Mouse (Mus musculus) granulocyte monocyte progenitor cell, adult 5-6 weeks (primary cell): Measurements from ENCODE around the gene Rwdd2a. TPM values are rescaled to one million over a fixed set of nuclear protein-coding genes. Genes with fewer than 3 reads are reported as not detected.
"Not testable (repeated sequence)": the region's sequence is repeated elsewhere in the genome, so short reads cannot be mapped to it uniquely, and the experiment has no call there.

Source experiments
- ATAC-seq: replicated peaks from 2 replicates; pipeline ENCODE4 v1.8.0; 2016; ENCODE audit warnings: mild to moderate bottlenecking, moderate TSS enrichment, inconsistent platforms; ENCODE audit not compliant: poor library complexity, severe bottlenecking
- total RNA-seq, 2 experiments: library from RNA; stranded (forward) in 1 of 2; stranded (reverse) in 1 of 2; fragments of 200-712, 200-1000 nt in 1 of 2; fragments of >200 nt in 1 of 2; fragmentation: Nextera tagmentation in 1 of 2; gene quantifications; 2 replicates each; pipeline ENCODE4 v1.2.3; 2014 to 2017

The Rwdd2a gene
- total RNA-seq, 2 experiments from 2014 or later, result 5.4 to 6.9 TPM

DNA sequence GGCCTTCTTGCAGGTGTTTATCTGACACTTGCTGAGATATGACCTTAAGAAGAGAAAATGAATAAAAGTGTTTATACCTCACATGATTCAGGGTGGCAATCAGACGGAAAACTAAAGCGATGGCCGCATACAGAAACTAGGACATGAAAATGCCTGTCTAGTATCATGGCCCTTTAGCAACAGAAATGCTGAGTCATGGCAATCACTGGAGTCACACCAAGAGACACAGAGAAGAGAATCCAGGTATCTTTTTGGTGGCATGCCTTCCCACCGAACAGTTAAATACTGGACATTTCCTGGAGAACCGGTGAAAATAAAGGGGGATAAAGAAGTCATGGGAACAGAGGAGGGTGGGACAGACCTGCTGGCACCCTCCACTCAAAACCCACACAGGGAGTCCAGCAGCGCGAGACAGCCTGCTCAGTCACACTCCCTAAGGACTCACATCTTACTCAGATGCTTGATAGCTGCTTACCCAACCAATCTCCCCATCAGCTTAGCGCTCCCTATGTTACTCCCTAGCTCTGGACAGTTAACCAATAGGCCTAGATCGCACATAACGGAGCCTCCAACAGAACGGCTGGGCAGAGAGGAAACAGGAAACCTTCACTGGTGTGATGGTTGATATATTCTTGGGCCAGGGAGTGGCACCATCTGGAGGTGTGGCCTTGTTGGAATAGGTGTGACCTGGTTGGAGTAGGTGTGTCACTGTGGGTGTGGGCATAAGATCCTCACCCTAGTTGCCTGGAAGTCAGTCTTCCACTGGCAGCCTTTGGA lies 15.4 kb downstream of the Rwdd2a start:
- ATAC-seq, result no peak

DNA sequence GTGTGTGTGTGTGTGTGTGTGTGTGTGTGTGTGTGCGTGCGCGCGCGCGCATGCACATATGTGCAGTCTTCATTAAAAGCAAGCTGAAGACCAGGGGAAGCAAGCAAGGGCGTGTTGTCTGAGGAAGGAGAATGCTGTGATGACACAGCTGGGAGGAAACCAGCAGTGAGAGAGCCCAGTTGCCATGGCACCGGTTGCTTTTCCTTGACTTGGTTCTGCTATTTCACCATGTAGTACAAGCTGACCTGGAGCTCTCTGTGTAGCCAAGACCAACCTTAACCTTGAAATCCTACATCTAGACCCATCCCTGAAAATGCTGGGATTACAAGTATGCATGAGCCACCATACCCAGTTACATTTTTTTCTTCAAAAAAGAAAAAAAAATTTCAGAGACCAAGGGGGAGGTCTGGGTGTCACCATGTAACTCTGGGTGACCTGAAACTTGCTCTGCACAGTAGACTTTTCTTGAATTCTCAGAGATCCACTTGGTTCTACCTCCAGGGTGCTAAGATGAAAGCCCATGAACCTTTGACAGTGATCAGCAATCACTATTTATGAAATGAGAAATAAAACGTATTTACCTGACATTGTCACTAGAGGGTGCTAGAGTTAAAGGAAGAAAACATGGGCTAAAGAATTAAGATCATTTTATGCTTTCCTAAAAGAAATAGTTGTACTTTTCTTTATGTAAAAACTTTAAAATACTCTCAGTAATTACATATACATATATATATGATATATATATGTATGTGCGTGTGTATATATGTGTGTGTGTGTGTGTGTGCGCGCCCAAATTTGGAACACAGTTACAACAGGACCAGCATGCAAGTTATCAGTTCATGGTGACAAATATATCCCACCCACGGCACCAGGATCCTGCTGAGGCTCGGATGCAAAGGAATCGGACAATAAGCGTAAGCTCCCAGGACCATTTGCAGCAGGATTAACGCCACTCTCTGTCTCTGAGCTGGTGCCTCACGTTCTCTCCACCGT lies 21.2 kb downstream of the Rwdd2a start:
- peak; percentile 98 for ATAC-seq

DNA sequence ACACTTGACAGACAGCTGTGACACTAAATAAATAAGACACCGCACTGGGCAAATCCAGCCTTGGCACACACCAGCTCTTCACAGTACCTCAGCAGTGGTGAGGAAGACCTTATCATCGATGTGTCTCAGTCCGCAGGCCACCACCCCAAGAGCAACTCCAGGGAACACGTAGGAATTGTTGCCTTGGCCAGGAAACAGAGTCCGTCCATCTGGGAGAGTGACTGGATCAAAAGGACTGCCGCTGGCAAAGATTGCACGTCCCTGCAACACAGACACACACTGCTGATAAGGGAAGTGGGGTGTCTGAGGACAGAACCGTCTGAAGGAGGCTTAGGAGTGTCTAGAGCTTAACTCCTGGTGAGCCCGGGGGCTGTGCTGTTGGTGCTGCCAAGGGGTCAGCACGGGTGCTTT lies 22.6 kb downstream of the Rwdd2a start:
- ATAC-seq, result not testable (repeated sequence)

DNA sequence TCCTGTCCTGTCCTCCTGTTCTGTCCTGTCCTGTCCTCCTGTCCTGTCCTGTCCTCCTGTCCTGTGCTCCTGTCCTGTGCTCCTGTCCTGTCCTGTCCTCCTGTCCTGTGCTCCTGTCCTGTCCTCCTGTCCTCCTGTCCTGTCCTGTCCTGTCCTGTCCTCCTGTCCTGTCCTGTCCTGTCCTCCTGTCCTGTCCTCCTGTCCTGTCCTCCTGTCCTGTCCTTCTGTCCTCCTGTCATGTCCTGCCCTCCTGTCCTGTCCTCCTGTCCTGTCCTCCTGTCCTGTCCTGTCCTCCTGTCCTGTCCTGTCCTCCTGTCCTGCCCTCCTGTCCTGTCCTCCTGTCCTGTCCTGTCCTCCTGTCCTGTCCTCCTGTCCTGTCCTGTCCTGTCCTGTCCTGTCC lies 25.2 kb downstream of the Rwdd2a start:
- not testable (repeated sequence) for ATAC-seq

DNA sequence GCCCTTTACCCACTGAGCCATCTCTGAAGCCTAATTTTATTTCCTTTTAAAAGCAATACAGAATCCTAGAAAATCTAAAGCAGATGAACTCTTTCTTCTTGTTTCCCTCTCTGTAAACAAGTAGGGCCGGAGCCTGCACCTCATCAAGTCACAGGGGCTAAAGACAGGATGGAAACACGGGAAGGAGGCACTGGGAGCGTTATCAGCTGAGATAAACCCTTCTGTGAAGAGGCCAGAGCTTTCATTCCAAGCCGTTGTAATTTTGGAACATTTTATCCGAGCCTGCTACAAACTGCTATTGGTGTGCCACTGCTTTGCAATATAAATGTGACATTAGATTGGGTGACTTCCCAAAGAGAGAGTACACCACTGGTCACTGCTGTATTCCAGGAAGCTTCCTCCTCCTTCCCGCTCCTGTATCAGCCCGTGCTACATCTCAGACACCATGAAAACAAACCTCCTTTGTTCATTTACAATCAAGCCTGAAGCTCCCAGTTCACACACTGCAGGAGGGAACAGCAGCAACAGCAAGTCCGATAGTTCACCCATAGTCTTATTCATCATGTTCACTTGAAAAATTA lies 28.0 kb downstream of the Rwdd2a start:
- no peak for ATAC-seq

DNA sequence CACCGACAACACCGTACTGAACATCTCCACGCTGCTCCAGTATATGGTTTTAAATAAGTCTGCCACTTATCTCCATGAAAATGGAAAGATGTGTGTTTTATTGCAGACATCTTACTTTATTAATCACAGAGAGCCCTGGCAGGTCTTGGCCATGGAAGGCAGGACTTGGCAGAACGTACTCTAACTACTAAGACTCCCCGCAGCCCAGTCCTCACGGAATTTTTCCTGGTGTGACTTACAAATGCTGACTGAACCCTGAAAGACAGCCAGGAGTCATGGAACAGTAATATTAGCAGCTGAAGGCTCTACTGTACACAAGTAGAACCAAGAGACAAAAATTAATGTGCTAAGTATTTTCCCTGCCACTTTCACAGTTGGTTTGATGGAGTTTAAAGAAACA lies 34.0 kb downstream of the Rwdd2a start:
- no peak for ATAC-seq

DNA sequence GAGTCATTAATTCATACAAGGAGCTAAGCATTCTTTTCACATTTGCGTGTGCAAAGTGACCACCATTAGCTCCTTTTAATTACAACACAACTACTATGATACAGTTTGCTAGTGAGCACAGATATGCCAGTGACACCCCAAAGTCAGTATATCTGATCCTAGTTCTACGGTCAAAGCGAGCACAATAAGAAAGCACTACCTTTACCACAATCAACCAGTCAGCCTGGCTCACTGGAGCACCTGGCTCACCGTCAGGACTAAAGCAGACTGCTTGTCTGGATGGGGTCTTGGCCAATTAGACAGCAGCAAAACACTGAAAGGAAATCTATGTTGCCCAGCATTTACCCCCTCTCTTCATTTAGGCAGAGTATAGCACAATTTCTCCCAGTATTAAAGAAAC lies 40.3 kb downstream of the Rwdd2a start:
- ATAC-seq, result no peak

DNA sequence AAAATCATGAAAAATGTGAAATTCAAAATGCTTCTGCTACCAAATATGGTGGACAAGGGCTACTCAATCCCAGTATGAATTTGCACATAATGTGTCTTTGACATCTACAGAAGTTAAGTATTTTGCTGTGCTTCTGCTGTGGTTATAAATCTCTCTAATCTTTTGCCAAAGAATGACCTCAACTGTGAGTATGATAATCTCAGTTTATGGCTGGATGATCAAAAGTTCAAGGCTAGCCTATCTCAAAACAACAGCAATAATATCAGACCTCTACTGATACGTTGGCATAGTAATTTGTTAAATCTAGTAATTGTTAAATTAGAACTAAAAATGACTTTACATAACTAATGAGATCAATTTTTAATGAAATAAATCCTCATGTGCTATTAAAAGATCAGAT lies 44.0 kb downstream of the Rwdd2a start:
- no peak for ATAC-seq

DNA sequence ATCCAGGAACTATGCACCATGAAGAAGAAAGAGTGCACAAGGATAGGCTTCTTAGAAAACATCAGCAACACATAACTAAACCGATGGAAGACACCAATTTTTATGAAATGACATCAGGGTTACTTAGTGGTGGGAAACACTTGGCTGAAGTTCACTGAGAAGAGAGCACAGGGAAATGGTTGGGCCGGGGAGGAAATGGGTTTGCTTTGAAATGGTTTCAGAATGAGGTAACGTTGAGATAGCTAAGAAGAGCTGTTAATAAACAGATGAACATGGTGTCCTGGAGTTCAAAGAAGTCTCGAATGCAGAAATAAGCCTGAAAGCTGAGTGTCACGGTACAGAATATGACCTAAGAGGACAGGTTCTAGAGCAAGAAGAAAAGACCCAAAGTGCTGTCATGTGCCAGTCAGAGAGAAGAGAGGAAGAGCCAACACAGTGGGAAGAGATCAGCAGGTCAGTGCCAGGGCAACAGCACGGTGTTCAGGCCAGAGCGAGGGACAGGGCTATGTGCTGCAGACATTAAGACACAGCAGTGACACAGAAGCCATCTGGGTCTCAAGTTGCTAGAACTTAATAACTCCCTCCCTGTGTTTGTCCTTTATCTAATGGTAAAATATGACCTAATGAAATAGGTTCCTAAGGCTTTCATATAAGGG lies 46.2 kb downstream of the Rwdd2a start:
- ATAC-seq, result no peak

DNA sequence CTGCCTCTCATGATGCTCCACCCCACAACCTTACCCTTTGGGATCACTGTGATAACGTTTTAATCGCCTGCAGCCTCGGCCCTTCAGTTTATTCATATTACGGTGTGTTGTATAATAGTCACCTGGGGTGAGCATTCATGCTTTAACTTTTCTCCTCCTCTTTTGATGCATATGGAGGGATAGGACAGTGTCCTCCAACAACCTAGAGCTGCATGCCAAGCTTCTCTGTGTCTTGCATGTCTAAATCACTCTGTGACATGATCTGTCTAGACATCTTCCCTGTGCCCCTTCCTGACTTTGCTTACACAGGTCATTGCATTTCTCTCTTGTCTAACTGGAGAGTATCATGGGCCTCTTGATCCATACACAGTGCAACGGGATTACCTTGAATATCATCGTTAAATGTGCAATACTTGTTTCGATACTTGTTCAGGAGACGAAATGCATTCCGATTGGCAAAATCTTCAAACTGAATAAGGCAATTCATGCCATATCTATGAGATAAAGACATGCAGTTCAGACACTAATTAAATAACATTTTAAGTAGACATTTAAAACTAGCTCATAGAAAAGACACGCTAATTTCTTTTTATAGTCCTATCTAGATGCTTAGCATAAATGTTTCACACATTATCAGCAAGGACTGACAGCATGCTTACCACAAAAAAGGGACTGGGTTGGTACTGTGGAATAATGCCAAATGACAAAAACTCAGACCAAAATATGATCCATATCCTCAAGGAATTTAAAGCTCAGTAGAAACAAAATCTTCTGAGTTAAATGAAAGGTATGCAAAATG lies 47.7 kb downstream of the Rwdd2a start:
- ATAC-seq, result no peak

DNA sequence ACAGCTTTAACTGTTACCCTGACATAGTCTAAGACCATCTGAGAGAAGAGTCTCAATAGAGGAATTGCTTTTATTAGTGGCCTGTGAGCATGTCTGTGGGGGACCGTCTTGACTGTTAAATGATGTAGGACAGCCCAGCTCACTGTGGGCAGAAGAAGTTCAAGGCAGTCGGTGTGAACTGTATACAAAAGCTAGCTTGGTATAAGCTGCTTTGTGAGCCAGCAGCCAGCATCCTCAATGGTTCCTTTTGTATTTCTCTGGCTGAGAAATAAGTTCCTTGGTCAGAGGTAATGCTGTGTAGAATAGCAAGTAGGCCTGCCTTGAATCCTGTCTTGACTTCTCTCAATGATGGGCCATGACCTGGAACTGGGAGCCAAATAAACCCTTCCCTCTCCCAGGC lies 50.3 kb downstream of the Rwdd2a start:
- no peak for ATAC-seq

DNA sequence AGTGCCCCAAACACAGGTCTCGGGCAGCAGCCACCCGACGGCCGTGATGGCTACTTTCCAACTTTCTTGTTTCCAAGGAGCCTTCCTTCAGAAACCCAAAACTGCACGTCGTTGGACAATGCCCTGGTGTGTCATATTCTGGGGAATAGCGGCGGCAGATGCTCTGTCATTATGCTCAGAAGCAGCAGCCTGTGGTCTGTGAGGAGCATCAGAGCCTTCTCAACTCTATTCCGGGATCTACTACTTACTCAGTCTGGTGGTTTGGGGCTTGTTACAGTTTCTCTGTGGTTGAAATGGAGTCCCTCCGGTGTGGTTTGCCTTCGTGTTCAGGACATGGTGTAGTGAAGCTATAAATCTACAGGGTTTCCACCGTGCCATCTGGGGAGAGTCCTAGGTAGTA lies 52.2 kb downstream of the Rwdd2a start:
- ATAC-seq, result peak; percentile 50

Other genes with a start within 250 kb of the Rwdd2a start
- gene Ube2cbp, start 107.0 kb upstream of the Rwdd2a start, total RNA-seq (2014; fragmentation: Nextera tagmentation), result 2.2 and 3.4 TPM in 2 replicates
- 2.5 and 4.5 TPM in 2 replicates for gene Ube2cbp, start 107.0 kb upstream of the Rwdd2a start, total RNA-seq (2017)
- gene Dop1a, start 104.8 kb upstream of the Rwdd2a start, total RNA-seq (2014; fragmentation: Nextera tagmentation), result 31.5 and 31.7 TPM in 2 replicates
- gene Dop1a, start 104.8 kb upstream of the Rwdd2a start, total RNA-seq (2017), result 15.2 and 27.2 TPM in 2 replicates
- gene Pgm3, start 149 bp upstream of the Rwdd2a start, total RNA-seq (2014; fragmentation: Nextera tagmentation), result 21.7 and 34.2 TPM in 2 replicates
- 31.7 and 32.0 TPM in 2 replicates for gene Pgm3, start 149 bp upstream of the Rwdd2a start, total RNA-seq (2017)
- gene Me1, start 124.0 kb downstream of the Rwdd2a start, total RNA-seq (2014; fragmentation: Nextera tagmentation), result not detected in 2 replicates
- gene Me1, start 124.0 kb downstream of the Rwdd2a start, total RNA-seq (2017), result not detected in 2 replicates
- not detected in 2 replicates for gene Prss35, start 171.7 kb downstream of the Rwdd2a start, total RNA-seq (2014; fragmentation: Nextera tagmentation)
- gene Prss35, start 171.7 kb downstream of the Rwdd2a start, total RNA-seq (2017), result not detected in 2 replicates